Mouse (Mus musculus): ENCODE data around the gene Espl1. TPM values are rescaled to one million over a fixed set of nuclear protein-coding genes. Genes with fewer than 3 reads are reported as not detected.

Espl1 gene
- polyA plus RNA-seq, 1 experiment from 2014 or later: 5.6 TPM

DNA sequence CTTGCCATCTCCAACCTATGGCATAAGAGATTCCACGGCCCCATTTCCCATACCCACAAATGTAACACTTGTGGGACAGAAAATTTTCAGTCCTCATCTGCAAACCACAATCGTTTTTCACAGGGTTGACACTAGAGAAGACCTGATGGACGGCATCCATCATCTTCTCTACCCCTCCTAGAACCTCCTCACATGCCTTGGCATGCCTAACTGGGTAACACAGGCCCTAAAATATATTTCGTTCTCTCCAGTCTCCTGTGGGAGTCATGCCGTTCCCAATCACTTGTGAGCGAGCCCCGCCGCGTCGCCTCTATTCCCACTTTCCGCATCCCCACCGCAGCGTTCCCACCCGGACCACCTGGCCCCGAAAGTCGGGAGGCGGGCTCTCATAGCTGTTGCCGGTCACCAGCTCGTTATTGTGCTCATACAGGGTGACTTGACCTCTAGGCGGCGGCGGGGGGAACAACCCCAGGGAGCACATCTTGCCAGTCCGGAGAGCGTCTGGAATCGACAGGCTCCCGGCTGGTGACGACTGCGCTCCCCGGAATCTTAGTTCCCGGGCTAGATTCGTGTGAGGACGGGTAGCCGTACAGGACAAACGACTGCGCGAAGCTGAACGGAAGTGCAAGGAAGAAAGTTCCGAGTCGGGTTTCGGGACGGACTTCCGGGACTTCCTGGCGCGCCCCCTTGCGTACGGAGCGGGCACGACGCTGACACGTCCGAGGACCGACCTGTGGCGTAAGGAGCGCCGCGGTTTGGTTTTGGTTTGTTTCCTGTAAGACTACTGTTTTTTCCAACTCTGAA is 54.3 kb downstream of the Espl1 start, which contains the start of gene Aaas:
TSS of gene Aaas (minus strand) at position 634 of the 804 bp plus-strand sequence.
- ATAC-seq (ENCODE audit: low read depth): peak; percentile 88

DNA sequence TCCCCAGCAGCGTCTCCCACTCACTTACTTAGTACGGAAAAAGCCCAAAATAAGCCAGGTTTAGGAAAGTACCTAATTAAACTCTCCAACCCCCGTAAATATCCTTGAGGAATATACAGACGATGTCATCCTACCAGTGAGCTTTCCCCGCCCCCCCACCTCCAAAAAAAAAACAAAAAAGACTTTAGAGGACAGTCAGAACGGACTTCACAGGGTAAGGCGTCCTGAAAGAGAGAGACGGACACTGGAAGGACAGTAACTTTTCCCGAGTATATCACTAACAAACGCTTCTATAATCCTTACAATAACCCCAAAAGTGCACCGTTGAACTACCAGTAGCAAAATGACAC is 54.9 kb downstream of the Espl1 start:
- Histone ChIP-seq H3K4me1 (replicated peaks) (peaks cover 24% of the 10 kb centered on the region), H3K9me3 (no peaks in the 10 kb centered on the region)
- 10% methylated on average over 11 of the region's 11 CpGs for WGBS

More for the DNA sequence above, 54.3 kb downstream of the Espl1 start, which contains the start of gene Aaas:
- peaks cover 17% of the 10 kb centered on the region for H3K36me3 ChIP-seq
- H3K4me1 ChIP-seq (replicated peaks): peaks cover 19% of the 10 kb centered on the region
- peak within 1 kb of the TSS; percentile 83 for H3K9ac ChIP-seq
- H3K9me3 ChIP-seq: no peaks in the 10 kb centered on the region
- peak within 1 kb of the TSS; percentile 93 for H3K4me2 ChIP-seq
- WGBS: under 1% methylated on average over 56 of the region's 56 CpGs
- H3K4me3 ChIP-seq: peak within 1 kb of the TSS; percentile 81
- H3K27me3 ChIP-seq: no peaks in the 10 kb centered on the region
- H3K27ac ChIP-seq (replicated peaks): peak within 1 kb of the TSS; percentile 67

DNA sequence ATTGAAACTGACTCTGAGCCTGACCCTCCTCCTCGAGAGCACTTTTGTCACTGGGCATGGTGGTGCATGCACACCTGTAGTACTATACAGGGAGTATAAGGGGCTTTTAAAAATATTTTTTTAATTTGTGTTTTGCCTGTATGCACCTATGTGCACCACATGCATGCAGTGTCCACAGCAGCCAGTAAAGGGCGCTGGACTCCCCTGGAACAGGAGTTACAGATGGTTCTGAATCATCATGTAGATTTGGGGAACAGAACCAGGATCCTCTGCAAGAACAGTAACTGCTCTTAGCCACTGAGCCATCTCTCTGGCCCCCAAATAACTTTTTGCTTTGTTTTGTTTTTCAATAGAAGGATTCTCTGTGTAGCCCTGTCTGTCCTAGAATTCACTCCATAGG is 56.1 kb downstream of the Espl1 start:
- H3K36me3 ChIP-seq: no peaks in the 10 kb centered on the region
- H3K4me1 ChIP-seq (replicated peaks): peaks cover 31% of the 10 kb centered on the region
- no peak overlapping the region for H3K4me3 ChIP-seq
- H3K27ac ChIP-seq (replicated peaks): no peak overlapping the region
- H3K9ac ChIP-seq: no peak overlapping the region
- H3K9me3 ChIP-seq: no peaks in the 10 kb centered on the region
- peaks cover 15% of the 10 kb centered on the region for H3K27me3 ChIP-seq
- H3K4me2 ChIP-seq: no peak overlapping the region
- ATAC-seq (ENCODE audit: low read depth): no peak
- WGBS: 64% methylated on average over 2 of the region's 2 CpGs

More for the DNA sequence above, 54.9 kb downstream of the Espl1 start:
- Histone ChIP-seq H3K4me3 (peak overlapping the region; percentile 81), H3K4me2 (peak overlapping the region; percentile 93), H3K9ac (peak overlapping the region; percentile 61), H3K27ac (replicated peaks) (no peak overlapping the region), H3K36me3 (peaks cover 12% of the 10 kb centered on the region), H3K27me3 (peaks cover 3% of the 10 kb centered on the region)
- peak; percentile 1; the same call in 1 of the 2 replicates for ATAC-seq (ENCODE audit: low read depth)

DNA sequence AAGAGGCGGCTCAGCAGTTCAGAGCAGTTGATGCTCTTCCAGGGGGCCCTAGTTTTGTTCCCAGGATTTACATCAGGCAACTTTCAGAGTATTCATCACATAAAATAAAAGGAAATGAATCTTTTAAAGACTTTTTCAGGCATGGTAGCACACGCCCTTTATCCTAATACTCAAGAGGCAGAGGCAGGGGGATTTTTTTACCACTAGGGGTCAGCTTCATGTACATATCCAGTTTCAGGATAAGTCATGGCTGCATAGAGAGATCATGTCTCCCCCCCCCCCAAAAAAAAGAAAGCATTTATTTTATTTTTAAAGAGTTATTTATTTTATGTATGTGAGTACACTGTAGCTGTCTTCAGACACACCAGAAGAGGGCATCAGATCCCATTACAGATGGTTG is 57.9 kb downstream of the Espl1 start:
- H3K4me3 ChIP-seq: no peak overlapping the region
- H3K9me3 ChIP-seq: no peaks in the 10 kb centered on the region
- H3K4me2 ChIP-seq: no peak overlapping the region
- no peak for ATAC-seq (ENCODE audit: low read depth)
- no peak overlapping the region for H3K9ac ChIP-seq
- WGBS: 91% methylated on average over 2 of the region's 2 CpGs
- no peaks in the 10 kb centered on the region for H3K36me3 ChIP-seq
- peaks cover 33% of the 10 kb centered on the region for H3K27me3 ChIP-seq
- peaks cover 48% of the 10 kb centered on the region for H3K4me1 ChIP-seq (replicated peaks)
- H3K27ac ChIP-seq (replicated peaks): no peak overlapping the region

GRCm38 (mm10) chr15:102355134-102355870 is 59.2 kb downstream of the Espl1 start:
- 1% methylated on average over 48 of the region's 49 CpGs for WGBS
- H3K36me3 ChIP-seq: no peaks in the 10 kb centered on the region
- H3K27ac ChIP-seq (replicated peaks): peak overlapping the region; percentile 74

DNA sequence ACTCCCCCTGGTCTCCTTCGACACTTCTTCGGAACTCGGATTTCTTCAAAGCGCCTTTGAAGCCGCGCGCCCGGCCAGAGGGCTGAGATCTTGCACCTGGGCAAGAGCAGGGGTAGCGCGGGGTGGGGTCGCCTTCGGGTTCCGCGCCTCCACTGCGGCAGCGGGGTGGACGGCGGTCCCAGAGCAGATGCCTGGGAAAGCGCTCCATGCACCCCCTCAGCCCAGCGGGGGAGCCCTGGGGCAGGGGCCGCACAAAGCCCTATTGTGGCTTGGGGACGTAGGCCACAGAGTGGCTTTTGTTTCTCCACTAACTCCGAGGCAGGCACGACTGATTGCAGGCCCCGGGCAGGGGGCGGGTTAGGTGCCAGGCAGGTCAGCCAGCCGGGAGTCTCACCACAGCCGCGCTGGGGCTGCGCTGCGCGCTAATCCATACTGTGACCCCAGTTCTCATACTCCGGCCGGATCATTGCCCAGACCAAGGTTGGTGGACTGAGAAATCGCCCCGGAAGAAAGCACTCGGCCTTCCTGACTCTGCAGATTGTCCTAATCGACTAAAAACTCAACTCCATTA is 59.9 kb downstream of the Espl1 start:
- under 1% methylated on average over 38 of the region's 38 CpGs for WGBS
- Histone ChIP-seq H3K9me3 (no peaks in the 10 kb centered on the region), H3K36me3 (no peaks in the 10 kb centered on the region), H3K4me2 (peak overlapping the region; percentile 95), H3K9ac (peak overlapping the region; percentile 73), H3K27ac (replicated peaks) (peak overlapping the region; percentile 74), H3K4me1 (replicated peaks) (peaks cover 41% of the 10 kb centered on the region), H3K27me3 (peaks cover 45% of the 10 kb centered on the region), H3K4me3 (peak overlapping the region; percentile 49)
- ATAC-seq (ENCODE audit: low read depth): peak; percentile 52; the same call in 1 of the 2 replicates

More at GRCm38 (mm10) chr15:102355134-102355870, 59.2 kb downstream of the Espl1 start:
- Histone ChIP-seq H3K4me3 (peak overlapping the region; percentile 49), H3K9ac (peak overlapping the region; percentile 73), H3K4me2 (peak overlapping the region; percentile 95), H3K4me1 (replicated peaks) (peaks cover 42% of the 10 kb centered on the region), H3K27me3 (peaks cover 45% of the 10 kb centered on the region), H3K9me3 (no peaks in the 10 kb centered on the region)
- peak; percentile 42 for ATAC-seq (ENCODE audit: low read depth)

GRCm38 (mm10) chr15:102356501-102357325 is 60.6 kb downstream of the Espl1 start:
- Histone ChIP-seq H3K4me1 (replicated peaks) (peaks cover 38% of the 10 kb centered on the region), H3K9ac (peak overlapping the region; percentile 73), H3K4me2 (peak overlapping the region; percentile 95), H3K9me3 (no peaks in the 10 kb centered on the region), H3K4me3 (peak overlapping the region; percentile 49; the same call in 1 of the 2 replicates), H3K36me3 (no peaks in the 10 kb centered on the region), H3K27me3 (peaks cover 45% of the 10 kb centered on the region), H3K27ac (replicated peaks) (peak overlapping the region; percentile 38; the same call in 1 of the 2 replicates)
- WGBS: 24% methylated on average over 16 of the region's 16 CpGs
- no peak for ATAC-seq (ENCODE audit: low read depth)

DNA sequence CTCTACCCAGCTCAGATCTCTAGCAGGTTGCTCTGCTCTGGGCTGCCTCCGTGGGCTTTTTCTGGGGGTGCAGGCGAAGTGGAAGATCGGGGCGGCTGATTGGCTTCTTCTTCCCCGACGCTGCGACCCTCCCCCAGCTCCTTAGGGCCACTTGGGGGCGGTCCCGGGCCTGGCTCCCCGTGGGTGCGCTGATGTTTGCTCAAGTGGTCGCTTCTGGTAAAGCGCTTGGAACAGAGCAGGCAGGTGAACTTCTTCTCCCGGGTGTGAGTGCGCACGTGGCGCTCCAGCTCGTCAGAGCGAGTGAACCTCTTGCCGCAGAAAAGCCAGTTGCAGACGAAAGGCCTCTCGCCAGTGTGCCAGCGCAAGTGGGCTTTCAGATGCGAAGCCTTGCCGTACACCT is 62.1 kb downstream of the Espl1 start:
- no peaks in the 10 kb centered on the region for H3K9me3 ChIP-seq
- H3K36me3 ChIP-seq: no peaks in the 10 kb centered on the region
- peaks cover 55% of the 10 kb centered on the region for H3K27me3 ChIP-seq
- no peak for ATAC-seq (ENCODE audit: low read depth)
- peaks cover 41% of the 10 kb centered on the region for H3K4me1 ChIP-seq (replicated peaks)
- H3K27ac ChIP-seq (replicated peaks): no peak overlapping the region
- peak overlapping the region; percentile 41 for H3K9ac ChIP-seq
- 2% methylated on average over 25 of the region's 25 CpGs for WGBS
- H3K4me2 ChIP-seq: peak overlapping the region; percentile 47
- peak overlapping the region; percentile 16 for H3K4me3 ChIP-seq

GRCm38 (mm10) chr15:102358834-102359233 is 62.8 kb downstream of the Espl1 start:
- 28% methylated on average over 5 of the region's 5 CpGs for WGBS
- H3K4me3 ChIP-seq: 0 out of 2 replicates have a peak overlapping the region, but pooled peaks have one; percentile 16
- H3K9me3 ChIP-seq: no peaks in the 10 kb centered on the region
- peaks cover 62% of the 10 kb centered on the region for H3K27me3 ChIP-seq
- H3K4me2 ChIP-seq: peak overlapping the region; percentile 47; the same call in 1 of the 2 replicates
- no peak overlapping the region for H3K27ac ChIP-seq (replicated peaks)
- no peaks in the 10 kb centered on the region for H3K36me3 ChIP-seq
- 0 out of 2 replicates have a peak overlapping the region, but pooled peaks have one; percentile 41 for H3K9ac ChIP-seq
- peaks cover 41% of the 10 kb centered on the region for H3K4me1 ChIP-seq (replicated peaks)
- no peak for ATAC-seq (ENCODE audit: low read depth)

DNA sequence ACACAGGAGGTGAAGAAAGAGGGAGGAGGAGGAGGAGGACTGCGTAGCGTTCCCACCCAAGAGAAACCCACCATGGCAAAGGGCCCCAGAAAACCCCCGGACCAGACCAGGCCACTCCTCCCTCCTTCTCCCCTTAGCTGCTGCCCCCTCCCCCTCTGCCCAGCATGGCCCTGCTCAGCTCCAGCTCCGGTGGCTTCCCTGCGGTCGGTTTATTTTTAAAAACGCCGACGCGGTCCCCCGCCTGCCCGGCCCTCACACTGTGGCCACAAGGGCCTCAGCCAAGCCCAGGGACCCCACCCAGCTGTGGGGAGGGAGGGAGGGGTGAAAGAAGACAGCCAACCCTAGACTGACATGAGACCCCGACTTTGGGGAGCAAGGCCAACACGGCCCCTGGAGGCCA is 66.6 kb downstream of the Espl1 start:
- H3K27me3 ChIP-seq: peaks cover 53% of the 10 kb centered on the region
- no peaks in the 10 kb centered on the region for H3K9me3 ChIP-seq
- 20% methylated on average over 13 of the region's 14 CpGs for WGBS
- no peaks in the 10 kb centered on the region for H3K36me3 ChIP-seq
- H3K9ac ChIP-seq: peak overlapping the region; percentile 54; the same call in 1 of the 2 replicates
- H3K4me2 ChIP-seq: peak overlapping the region; percentile 26; the same call in 1 of the 2 replicates
- H3K27ac ChIP-seq (replicated peaks): no peak overlapping the region
- no peak for ATAC-seq (ENCODE audit: low read depth)
- H3K4me1 ChIP-seq (replicated peaks): peaks cover 36% of the 10 kb centered on the region
- H3K4me3 ChIP-seq: no peak overlapping the region

DNA sequence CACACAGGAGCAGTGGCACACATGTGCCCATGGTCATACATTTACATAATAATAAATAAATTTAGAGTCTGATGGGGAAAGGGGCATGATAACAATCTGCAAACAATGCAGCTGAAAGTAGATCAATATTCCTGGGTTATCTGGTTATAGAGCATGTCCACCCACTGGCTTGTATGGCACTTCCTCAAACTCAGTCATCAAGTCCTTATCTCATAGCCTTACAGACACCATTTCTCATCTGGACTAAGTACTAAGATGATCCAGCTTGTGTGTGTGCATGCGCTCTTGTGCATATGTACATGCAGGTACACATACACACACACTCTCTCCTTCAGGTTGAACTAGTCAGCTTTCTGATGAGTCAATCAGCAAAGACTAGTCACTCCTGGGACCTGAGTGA is 68.6 kb downstream of the Espl1 start:
- Histone ChIP-seq H3K4me2 (no peak overlapping the region), H3K4me3 (no peak overlapping the region), H3K27ac (replicated peaks) (no peak overlapping the region), H3K27me3 (peaks cover 33% of the 10 kb centered on the region), H3K9ac (no peak overlapping the region), H3K9me3 (no peaks in the 10 kb centered on the region), H3K36me3 (no peaks in the 10 kb centered on the region), H3K4me1 (replicated peaks) (peaks cover 19% of the 10 kb centered on the region)
- no peak for ATAC-seq (ENCODE audit: low read depth)
- 97% methylated on average over 1 of the region's 1 CpGs for WGBS

Data from neural tube, embryonic 13.5 days (tissue).